Mouse (Mus musculus) forebrain, embryonic 16.5 days (tissue): ENCODE measurements at regions not wholly inside any gene's neighbourhood (a gene's known extent, or its start where the extent isn't known, plus 50 kb on each side); places are given as distances from the start of the nearest gene placed in this dataset.
A peak's percentile ranks its signal among the peaks of the same experiment; 100 is the strongest.

Experiments
- ATAC-seq: fragments of 200-750 bp; cut with Nextera tagmentation; 2 replicates; pipeline ENCODE4 v1.8.0; 2017; ENCODE audit warnings: mild to moderate bottlenecking, moderate library complexity
- H3K27ac ChIP-seq: fragments of 300-500 bp; sonication (generic); 2 replicates; pipeline ENCODE4 v1.5.1; 2014; ENCODE audit warnings: low read length, control low read depth
- H3K27me3 ChIP-seq: fragments of 300-500 bp; sonication (generic); replicated peaks from 2 replicates; pipeline ENCODE4 v1.6.1; 2014; ENCODE audit warnings: low read length; ENCODE audit not compliant: control insufficient read depth, insufficient read depth
- H3K36me3 ChIP-seq: fragments of 300-500 bp; sonication (generic); 2 replicates; pipeline ENCODE4 v1.6.1; 2014; ENCODE audit not compliant: control insufficient read depth, insufficient read depth
- H3K4me1 ChIP-seq: fragments of 300-500 bp; sonication (generic); replicated peaks from 2 replicates; pipeline ENCODE4 v1.6.1; 2014; ENCODE audit warnings: low read length; ENCODE audit not compliant: control insufficient read depth, insufficient read depth
- H3K4me2 ChIP-seq: fragments of 300-500 bp; sonication (generic); 2 replicates; pipeline ENCODE4 v1.6.1; 2014; ENCODE audit warnings: mild to moderate bottlenecking, low read length, control low read depth
- H3K4me3 ChIP-seq: fragments of 300-500 bp; sonication (generic); replicated peaks from 2 replicates; pipeline ENCODE4 v1.5.1; 2014; ENCODE audit warnings: mild to moderate bottlenecking, low read length, control low read depth
- H3K9ac ChIP-seq: fragments of 300-500 bp; sonication (generic); replicated peaks from 2 replicates; pipeline ENCODE4 v1.6.1; 2014; ENCODE audit warnings: low read depth, low read length, control low read depth
- H3K9me3 ChIP-seq: fragments of 300-500 bp; sonication (generic); 2 replicates; pipeline ENCODE4 v1.6.1; 2016; ENCODE audit warnings: low read length; ENCODE audit not compliant: control insufficient read depth
- WGBS: fragments of 180-500 bp; shearing (Covaris S2); extraction: QIAGEN DNeasy Blood & Tissue Kit; methylation state at CpG from one replicate; pipeline ENCODE4 v1.1.7; 2014; 5-methylcytosine and 5-hydroxymethylcytosine counted together

DNA sequence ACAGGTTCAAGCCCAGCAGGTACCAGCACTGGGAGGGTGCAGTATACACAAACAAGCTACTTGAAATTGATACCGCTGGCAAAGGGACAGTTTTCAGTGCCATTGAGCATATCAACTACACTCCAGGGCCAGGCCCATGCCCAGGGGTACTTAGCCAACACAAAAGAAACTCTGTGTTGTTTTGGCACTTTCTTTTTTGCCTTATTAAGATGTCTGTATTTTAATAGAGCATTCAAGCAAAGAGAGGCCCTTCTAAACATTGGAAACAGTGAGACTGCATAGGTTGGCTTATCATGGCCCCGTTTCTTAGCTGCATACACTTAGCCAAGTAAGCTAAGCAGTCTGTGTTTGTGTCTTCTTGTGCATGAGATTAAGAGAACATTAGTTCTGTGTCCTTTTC lies 313.7 kb downstream of the Cenpc1 start:
- Histone ChIP-seq H3K27me3 (no peaks in the 10 kb centered on the region), H3K9ac (no peak overlapping the region), H3K27ac (no peak overlapping the region), H3K4me1 (peaks cover 8% of the 10 kb centered on the region; the same call in 1 of the 2 replicates), H3K4me2 (no peak overlapping the region), H3K4me3 (no peak overlapping the region), H3K9me3 (no peaks in the 10 kb centered on the region), H3K36me3 (no peaks in the 10 kb centered on the region)
- 18% methylated on average over 2 of the region's 2 CpGs for WGBS
- peak; percentile 87 for ATAC-seq

DNA sequence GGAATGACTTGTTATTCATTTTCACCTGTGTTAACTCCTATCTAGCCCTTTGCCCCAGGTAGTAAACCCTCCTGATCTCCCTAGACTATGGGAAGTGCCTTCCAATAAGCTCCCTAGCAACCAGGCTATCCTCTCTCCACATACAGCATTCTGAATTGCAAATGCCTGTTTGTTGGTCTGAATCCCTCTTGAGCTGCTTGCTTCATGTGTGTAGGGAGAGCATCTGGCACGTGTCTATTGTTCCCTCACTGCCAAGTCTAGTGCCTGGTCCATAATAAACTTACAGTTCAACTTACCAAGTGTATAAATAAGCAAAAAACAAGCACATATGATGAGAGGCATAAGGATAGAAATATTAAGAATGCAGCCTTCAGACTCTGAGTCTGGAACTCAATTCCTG lies 314.5 kb downstream of the Cenpc1 start:
- no peaks in the 10 kb centered on the region for H3K9me3 ChIP-seq
- no peaks in the 10 kb centered on the region for H3K36me3 ChIP-seq
- peaks cover 6% of the 10 kb centered on the region; the same call in 1 of the 2 replicates for H3K4me1 ChIP-seq
- no peaks in the 10 kb centered on the region for H3K27me3 ChIP-seq
- peak; percentile 72 for ATAC-seq
- H3K4me2 ChIP-seq: no peak overlapping the region
- 40% methylated on average over 1 of the region's 1 CpGs for WGBS
- no peak overlapping the region for H3K4me3 ChIP-seq
- H3K9ac ChIP-seq: no peak overlapping the region
- no peak overlapping the region for H3K27ac ChIP-seq

DNA sequence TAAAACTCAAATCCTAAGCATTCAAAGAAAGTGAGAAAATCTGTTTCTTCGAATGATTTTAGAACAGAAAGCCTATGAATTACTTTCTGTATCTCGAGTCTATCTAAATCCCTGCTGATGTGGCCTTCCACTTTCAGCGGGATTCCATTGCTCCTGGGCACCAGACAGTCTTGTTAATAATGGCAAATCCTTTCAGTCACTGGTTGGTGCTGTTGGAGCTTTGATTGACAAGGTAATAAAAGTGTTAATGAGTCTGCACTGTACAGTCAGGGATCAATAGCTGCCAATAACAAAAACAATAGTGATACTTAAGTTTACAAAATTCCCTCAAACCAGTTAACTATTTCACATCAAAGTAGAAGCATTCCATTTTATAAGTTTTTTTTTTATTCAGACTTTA lies 335.8 kb downstream of the Cenpc1 start:
- ATAC-seq: no peak
- H3K36me3 ChIP-seq: no peaks in the 10 kb centered on the region
- no peak overlapping the region for H3K4me2 ChIP-seq
- no peak overlapping the region for H3K27ac ChIP-seq
- no peaks in the 10 kb centered on the region for H3K9me3 ChIP-seq
- H3K4me3 ChIP-seq: no peak overlapping the region
- H3K27me3 ChIP-seq: no peaks in the 10 kb centered on the region
- 17% methylated on average over 3 of the region's 3 CpGs for WGBS
- no peak overlapping the region for H3K9ac ChIP-seq
- no peaks in the 10 kb centered on the region for H3K4me1 ChIP-seq

DNA sequence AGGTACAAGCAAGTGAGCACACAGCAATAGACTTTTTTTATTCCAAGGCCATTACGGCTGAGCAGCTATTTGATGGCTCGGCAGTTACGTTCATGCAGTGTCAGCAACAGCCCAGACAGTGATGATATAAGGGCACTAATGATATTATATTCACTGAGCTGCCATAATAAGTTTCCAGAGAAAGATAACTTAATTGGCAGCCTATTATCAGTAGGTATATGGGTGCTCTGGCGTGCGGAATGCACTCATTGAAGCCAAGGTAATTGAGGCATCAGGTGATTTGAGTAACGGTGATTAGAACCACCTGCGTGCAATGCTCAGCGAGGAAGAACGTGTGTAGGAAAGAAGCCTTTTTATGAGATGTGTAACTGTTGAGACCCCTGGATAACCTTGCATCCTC lies 358.0 kb downstream of the Cenpc1 start:
- ATAC-seq: no peak
- Histone ChIP-seq H3K4me2 (no peak overlapping the region), H3K36me3 (no peaks in the 10 kb centered on the region), H3K9me3 (no peaks in the 10 kb centered on the region), H3K27me3 (no peaks in the 10 kb centered on the region), H3K27ac (no peak overlapping the region), H3K4me1 (no peaks in the 10 kb centered on the region), H3K9ac (no peak overlapping the region), H3K4me3 (no peak overlapping the region)
- 40% methylated on average over 9 of the region's 9 CpGs for WGBS

DNA sequence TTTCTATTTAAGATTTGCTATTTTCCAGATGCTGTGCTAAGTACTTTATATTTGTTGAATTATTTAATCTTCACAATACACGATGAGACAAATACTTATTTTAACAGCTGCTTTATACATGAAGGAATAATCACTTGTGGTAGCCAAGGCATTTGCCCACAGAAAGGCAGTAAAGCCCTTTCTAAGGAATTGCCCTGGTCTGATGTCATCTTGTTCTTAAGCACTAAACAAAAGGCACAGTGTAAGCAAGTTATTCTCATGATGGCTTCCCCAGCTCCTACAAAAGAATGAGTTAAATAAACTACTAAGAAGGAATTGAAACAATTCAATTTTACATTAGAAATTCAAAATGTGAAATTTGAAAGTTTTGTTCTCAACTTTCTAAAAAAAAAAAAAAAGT lies 358.8 kb downstream of the Cenpc1 start:
- no peaks in the 10 kb centered on the region for H3K27me3 ChIP-seq
- peak; percentile 57; the same call in 1 of the 2 replicates for ATAC-seq
- H3K9me3 ChIP-seq: no peaks in the 10 kb centered on the region
- H3K4me3 ChIP-seq: no peak overlapping the region
- H3K9ac ChIP-seq: no peak overlapping the region
- H3K4me2 ChIP-seq: no peak overlapping the region
- no peak overlapping the region for H3K27ac ChIP-seq
- 7% methylated on average over 1 of the region's 1 CpGs for WGBS
- no peaks in the 10 kb centered on the region for H3K4me1 ChIP-seq
- H3K36me3 ChIP-seq: no peaks in the 10 kb centered on the region

DNA sequence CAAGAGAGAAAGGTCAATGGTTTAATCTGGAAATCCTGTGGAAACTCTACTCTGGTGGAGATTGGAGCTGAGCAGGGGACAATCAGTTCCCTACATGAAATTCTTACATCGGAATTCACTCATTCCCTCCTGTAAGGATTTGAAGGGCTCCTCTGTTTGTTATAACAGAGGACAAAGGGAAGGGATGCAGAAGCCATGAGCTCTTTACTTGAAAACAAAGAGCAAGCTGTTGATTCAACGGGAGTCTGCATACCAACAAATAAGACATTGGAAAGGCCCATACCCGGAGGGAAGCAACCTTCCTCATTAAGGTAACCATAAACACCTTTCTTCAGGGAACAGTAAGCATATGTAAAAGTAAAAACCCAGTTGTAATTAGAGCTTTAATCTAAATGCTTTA lies 359.3 kb downstream of the Cenpc1 start:
- Histone ChIP-seq H3K9ac (no peak overlapping the region), H3K4me1 (no peaks in the 10 kb centered on the region), H3K36me3 (no peaks in the 10 kb centered on the region), H3K4me2 (no peak overlapping the region), H3K4me3 (no peak overlapping the region), H3K27me3 (no peaks in the 10 kb centered on the region), H3K9me3 (no peaks in the 10 kb centered on the region), H3K27ac (no peak overlapping the region)
- no peak for ATAC-seq
- 2% methylated on average over 3 of the region's 3 CpGs for WGBS

DNA sequence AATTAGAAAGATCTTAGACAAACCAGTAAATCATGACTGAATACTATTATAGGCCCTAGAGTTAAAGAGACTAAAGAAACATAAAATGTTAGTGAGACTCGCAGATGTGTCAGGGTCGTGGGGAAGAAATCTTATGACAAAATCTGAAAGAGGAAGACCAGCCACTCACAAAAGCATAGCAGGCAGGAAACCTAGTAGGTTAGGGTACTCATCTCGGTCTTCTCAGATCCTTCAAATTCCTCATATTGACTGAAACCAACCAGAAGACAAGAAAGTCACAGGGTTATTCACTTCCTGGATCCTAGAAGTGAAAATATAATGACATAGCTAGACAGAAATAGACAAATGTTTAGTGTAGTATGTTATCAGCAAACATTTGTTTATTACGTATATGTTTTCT lies 387.5 kb downstream of the Cenpc1 start:
- Histone ChIP-seq H3K4me1 (no peaks in the 10 kb centered on the region), H3K27me3 (no peaks in the 10 kb centered on the region), H3K9me3 (no peaks in the 10 kb centered on the region), H3K4me3 (no peak overlapping the region), H3K27ac (no peak overlapping the region), H3K36me3 (no peaks in the 10 kb centered on the region), H3K4me2 (no peak overlapping the region), H3K9ac (no peak overlapping the region)
- ATAC-seq: no peak
- 92% methylated on average over 4 of the region's 4 CpGs for WGBS

DNA sequence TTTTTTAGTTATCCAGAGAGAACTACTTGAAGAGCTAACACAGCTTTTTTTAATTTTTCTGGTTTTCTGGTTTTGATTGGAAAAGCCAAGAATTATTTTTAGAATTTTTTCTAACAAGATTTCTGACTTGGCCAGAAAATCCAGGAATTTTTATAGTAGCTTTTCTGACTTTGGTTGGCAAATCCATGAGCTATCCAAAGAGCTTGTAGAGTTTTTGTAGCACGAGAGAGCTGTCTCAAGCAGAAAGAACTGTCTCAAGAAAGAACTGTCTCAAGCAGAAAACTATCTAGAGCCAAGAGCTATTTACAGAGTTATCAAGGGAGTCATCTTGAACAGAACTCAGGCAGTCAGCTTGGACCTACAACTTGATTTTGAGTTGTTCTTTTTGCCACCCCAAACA lies 394.3 kb downstream of the Cenpc1 start:
- ATAC-seq: no peak
- Histone ChIP-seq H3K4me2 (no peak overlapping the region), H3K27me3 (no peaks in the 10 kb centered on the region), H3K4me3 (no peak overlapping the region), H3K27ac (no peak overlapping the region), H3K4me1 (no peaks in the 10 kb centered on the region), H3K9me3 (no peaks in the 10 kb centered on the region), H3K9ac (no peak overlapping the region), H3K36me3 (no peaks in the 10 kb centered on the region)
- 82% methylated on average over 1 of the region's 1 CpGs for WGBS

DNA sequence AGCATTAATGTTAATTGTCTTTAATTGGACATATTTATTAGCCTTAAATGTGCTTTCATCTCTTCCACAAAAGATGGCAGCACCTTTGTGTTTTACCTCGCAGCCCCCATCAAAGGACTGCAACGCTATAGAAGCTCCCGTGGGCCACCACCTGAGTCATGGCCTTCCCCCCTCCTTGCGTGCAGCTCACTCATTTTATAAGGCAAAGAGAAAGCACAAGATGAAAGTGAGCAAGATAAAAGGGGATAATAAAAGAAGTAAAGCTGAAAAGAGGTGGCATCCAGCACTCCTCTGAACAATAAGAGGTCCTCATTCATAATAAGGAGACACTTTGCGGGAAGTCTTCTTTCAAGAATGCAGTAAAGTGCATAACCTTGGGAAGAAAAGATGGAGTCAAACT lies 403.9 kb downstream of the Cenpc1 start:
- Histone ChIP-seq H3K9ac (no peak overlapping the region), H3K4me3 (no peak overlapping the region), H3K36me3 (no peaks in the 10 kb centered on the region), H3K4me2 (no peak overlapping the region), H3K27me3 (no peaks in the 10 kb centered on the region), H3K27ac (no peak overlapping the region), H3K9me3 (no peaks in the 10 kb centered on the region), H3K4me1 (no peaks in the 10 kb centered on the region)
- ATAC-seq: no peak
- 53% methylated on average over 5 of the region's 5 CpGs for WGBS

DNA sequence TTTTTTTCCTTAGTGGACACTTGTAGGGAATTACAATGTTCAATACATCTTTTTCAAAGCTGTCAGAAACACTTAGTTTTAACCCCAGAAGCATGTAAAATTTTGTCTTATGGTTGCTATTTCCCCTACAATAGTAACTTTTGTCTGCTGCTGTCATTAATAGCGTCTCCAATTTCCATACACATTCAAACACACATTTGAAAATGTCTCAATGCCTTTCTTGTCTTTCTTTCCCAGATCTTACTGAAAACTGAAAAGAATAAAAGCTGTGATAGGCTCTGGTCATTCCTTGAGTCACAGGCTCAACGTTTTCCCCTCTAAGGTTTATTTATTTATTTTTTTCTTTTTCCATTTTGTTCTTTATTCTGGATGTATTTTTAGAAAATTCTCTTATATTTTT lies 444.3 kb downstream of the Cenpc1 start:
- Histone ChIP-seq H3K4me2 (no peak overlapping the region), H3K27ac (no peak overlapping the region), H3K9me3 (no peaks in the 10 kb centered on the region), H3K4me1 (no peaks in the 10 kb centered on the region), H3K27me3 (no peaks in the 10 kb centered on the region), H3K4me3 (no peak overlapping the region), H3K9ac (no peak overlapping the region), H3K36me3 (no peaks in the 10 kb centered on the region)
- WGBS: 41% methylated on average over 2 of the region's 2 CpGs
- ATAC-seq: no peak
